Mouse (Mus musculus): Measurements from ENCODE around the gene Atp6ap1l. TPM values are rescaled to one million over a fixed set of nuclear protein-coding genes. Genes with fewer than 3 reads are reported as not detected.

Gene Atp6ap1l
- polyA plus RNA-seq, 1 experiment from 2014 or later = not detected

- WGBS = 86% methylated on average over 1 of the region's 1 CpGs
- H3K36me3 ChIP-seq = no peaks in the 10 kb centered on the region
- peaks cover 10% of the 10 kb centered on the region for H3K4me1 ChIP-seq
- H3K9me3 ChIP-seq (replicated peaks) = no peaks in the 10 kb centered on the region
- no peak overlapping the region for H3K4me3 ChIP-seq
- peaks cover 12% of the 10 kb centered on the region for H3K27me3 ChIP-seq (ENCODE audit: low read depth, poor library complexity, severe bottlenecking)
- DNase-seq (ENCODE audit: low spot score) = no peak
- H3K27ac ChIP-seq (replicated peaks) = no peak overlapping the region
These were observed 23.3 kb downstream of the Atp6ap1l start for GRCm38 (mm10) chr13:90881727-90882429.

- Histone ChIP-seq H3K27ac (replicated peaks) (no peak overlapping the region), H3K9me3 (replicated peaks) (no peaks in the 10 kb centered on the region), H3K4me1 (no peaks in the 10 kb centered on the region), H3K4me3 (no peak overlapping the region), H3K36me3 (no peaks in the 10 kb centered on the region), H3K27me3 (ENCODE audit: low read depth, poor library complexity, severe bottlenecking) (no peaks in the 10 kb centered on the region)
- 58% methylated on average over 4 of the region's 4 CpGs for WGBS
- no peak for DNase-seq (ENCODE audit: low spot score)
These were observed 33.6 kb downstream of the Atp6ap1l start for GRCm38 (mm10) chr13:90871579-90871978.

GRCm38 (mm10) chr13:90869157-90869556 lies 36.0 kb downstream of the Atp6ap1l start:
- DNase-seq (ENCODE audit: low spot score) = no peak
- no peak overlapping the region for H3K27ac ChIP-seq (replicated peaks)
- H3K36me3 ChIP-seq = no peaks in the 10 kb centered on the region
- H3K4me3 ChIP-seq = no peak overlapping the region
- no peaks in the 10 kb centered on the region for H3K4me1 ChIP-seq
- H3K27me3 ChIP-seq (ENCODE audit: low read depth, poor library complexity, severe bottlenecking) = no peaks in the 10 kb centered on the region
- no peaks in the 10 kb centered on the region for H3K9me3 ChIP-seq (replicated peaks)
- WGBS = 25% methylated on average over 4 of the region's 4 CpGs

- Histone ChIP-seq H3K9me3 (replicated peaks) (no peaks in the 10 kb centered on the region), H3K27me3 (ENCODE audit: low read depth, poor library complexity, severe bottlenecking) (no peaks in the 10 kb centered on the region), H3K36me3 (no peaks in the 10 kb centered on the region), H3K4me3 (no peak overlapping the region), H3K4me1 (no peaks in the 10 kb centered on the region), H3K27ac (replicated peaks) (no peak overlapping the region)
- DNase-seq (ENCODE audit: low spot score) = no peak
- WGBS = 93% methylated on average over 3 of the region's 3 CpGs
These were observed 43.0 kb downstream of the Atp6ap1l start for GRCm38 (mm10) chr13:90862138-90862537.

GRCm38 (mm10) chr13:90860888-90861431 lies 44.2 kb downstream of the Atp6ap1l start:
- H3K9me3 ChIP-seq (replicated peaks) = no peaks in the 10 kb centered on the region
- H3K27me3 ChIP-seq (ENCODE audit: low read depth, poor library complexity, severe bottlenecking) = no peaks in the 10 kb centered on the region
- DNase-seq (ENCODE audit: low spot score) = no peak
- H3K4me1 ChIP-seq = no peaks in the 10 kb centered on the region
- H3K27ac ChIP-seq (replicated peaks) = no peak overlapping the region
- H3K36me3 ChIP-seq = no peaks in the 10 kb centered on the region
- 68% methylated on average over 2 of the region's 2 CpGs for WGBS
- H3K4me3 ChIP-seq = no peak overlapping the region

- H3K27ac ChIP-seq (replicated peaks) = no peak overlapping the region
- H3K4me1 ChIP-seq = no peaks in the 10 kb centered on the region
- no peak overlapping the region for H3K4me3 ChIP-seq
- WGBS = 79% methylated on average over 5 of the region's 5 CpGs
- H3K27me3 ChIP-seq (ENCODE audit: low read depth, poor library complexity, severe bottlenecking) = no peaks in the 10 kb centered on the region
- H3K9me3 ChIP-seq (replicated peaks) = no peaks in the 10 kb centered on the region
- no peak for DNase-seq (ENCODE audit: low spot score)
- H3K36me3 ChIP-seq = no peaks in the 10 kb centered on the region
These were observed 52.2 kb downstream of the Atp6ap1l start for GRCm38 (mm10) chr13:90852727-90853630.

GRCm38 (mm10) chr13:90851795-90852194 lies 53.4 kb downstream of the Atp6ap1l start:
- H3K36me3 ChIP-seq = no peaks in the 10 kb centered on the region
- H3K27me3 ChIP-seq (ENCODE audit: low read depth, poor library complexity, severe bottlenecking) = no peaks in the 10 kb centered on the region
- WGBS = 84% methylated on average over 4 of the region's 4 CpGs
- H3K9me3 ChIP-seq (replicated peaks) = no peaks in the 10 kb centered on the region
- H3K4me1 ChIP-seq = no peaks in the 10 kb centered on the region
- H3K27ac ChIP-seq (replicated peaks) = no peak overlapping the region
- H3K4me3 ChIP-seq = no peak overlapping the region
- no peak for DNase-seq (ENCODE audit: low spot score)

GRCm38 (mm10) chr13:90844191-90844590 lies 61.0 kb downstream of the Atp6ap1l start:
- H3K9me3 ChIP-seq (replicated peaks) = no peaks in the 10 kb centered on the region
- no peak for DNase-seq (ENCODE audit: low spot score)
- no peak overlapping the region for H3K4me3 ChIP-seq

GRCm38 (mm10) chr13:90843412-90843811 lies 61.7 kb downstream of the Atp6ap1l start:
- no peak overlapping the region for H3K4me3 ChIP-seq
- no peak overlapping the region for H3K27ac ChIP-seq (replicated peaks)
- no peaks in the 10 kb centered on the region for H3K9me3 ChIP-seq (replicated peaks)
- no peak for DNase-seq (ENCODE audit: low spot score)
- 92% methylated on average over 3 of the region's 3 CpGs for WGBS
- H3K27me3 ChIP-seq (ENCODE audit: low read depth, poor library complexity, severe bottlenecking) = no peaks in the 10 kb centered on the region
- H3K4me1 ChIP-seq = no peaks in the 10 kb centered on the region
- H3K36me3 ChIP-seq = no peaks in the 10 kb centered on the region

More at GRCm38 (mm10) chr13:90844191-90844590, 61.0 kb downstream of the Atp6ap1l start:
- Histone ChIP-seq H3K36me3 (no peaks in the 10 kb centered on the region), H3K4me1 (no peaks in the 10 kb centered on the region), H3K27me3 (ENCODE audit: low read depth, poor library complexity, severe bottlenecking) (no peaks in the 10 kb centered on the region), H3K27ac (replicated peaks) (no peak overlapping the region)

GRCm38 (mm10) chr13:90841213-90841553 lies 64.0 kb downstream of the Atp6ap1l start:
- H3K27me3 ChIP-seq (ENCODE audit: low read depth, poor library complexity, severe bottlenecking) = no peaks in the 10 kb centered on the region
- no peak overlapping the region for H3K4me3 ChIP-seq
- no peak for DNase-seq (ENCODE audit: low spot score)
- H3K27ac ChIP-seq (replicated peaks) = no peak overlapping the region
- no peaks in the 10 kb centered on the region for H3K4me1 ChIP-seq
- no peaks in the 10 kb centered on the region for H3K36me3 ChIP-seq
- H3K9me3 ChIP-seq (replicated peaks) = no peaks in the 10 kb centered on the region
- 48% methylated on average over 5 of the region's 5 CpGs for WGBS

- 52% methylated on average over 15 of the region's 15 CpGs for WGBS
- no peaks in the 10 kb centered on the region for H3K36me3 ChIP-seq
- H3K9me3 ChIP-seq (replicated peaks) = no peaks in the 10 kb centered on the region
- no peaks in the 10 kb centered on the region for H3K27me3 ChIP-seq (ENCODE audit: low read depth, poor library complexity, severe bottlenecking)
- no peak overlapping the region for H3K4me3 ChIP-seq
- no peak overlapping the region for H3K27ac ChIP-seq (replicated peaks)
- no peaks in the 10 kb centered on the region for H3K4me1 ChIP-seq
- no peak for DNase-seq (ENCODE audit: low spot score)
These were observed 64.5 kb downstream of the Atp6ap1l start for GRCm38 (mm10) chr13:90840530-90841212.

- no peak for DNase-seq (ENCODE audit: low spot score)
- Histone ChIP-seq H3K27me3 (ENCODE audit: low read depth, poor library complexity, severe bottlenecking) (no peaks in the 10 kb centered on the region), H3K27ac (replicated peaks) (no peak overlapping the region), H3K4me3 (no peak overlapping the region), H3K4me1 (no peaks in the 10 kb centered on the region), H3K9me3 (replicated peaks) (no peaks in the 10 kb centered on the region), H3K36me3 (no peaks in the 10 kb centered on the region)
- 89% methylated on average over 7 of the region's 7 CpGs for WGBS
These were observed 71.4 kb downstream of the Atp6ap1l start for GRCm38 (mm10) chr13:90833641-90834207.

All from midbrain, embryonic 10.5 days (tissue).